Mouse (Mus musculus) bone marrow, adult 2 months (tissue): ENCODE results near the gene Aldh1l1.

Source experiments
- CTCF ChIP-seq: fragments of 200-500 bp; IDR thresholded peaks from 2 replicates; pipeline ENCODE4 v1.5.1; 2011; ENCODE audit warnings: low read length, control low read depth; ENCODE audit not compliant: control insufficient read depth, insufficient read depth
- POLR2A ChIP-seq: fragments of 200-500 bp; IDR thresholded peaks from 2 replicates; pipeline ENCODE4 v1.6.1; 2011; ENCODE audit warnings: low read depth, mild to moderate bottlenecking, control low read depth, low read length, borderline replicate concordance; ENCODE audit not compliant: control insufficient read depth

DNA sequence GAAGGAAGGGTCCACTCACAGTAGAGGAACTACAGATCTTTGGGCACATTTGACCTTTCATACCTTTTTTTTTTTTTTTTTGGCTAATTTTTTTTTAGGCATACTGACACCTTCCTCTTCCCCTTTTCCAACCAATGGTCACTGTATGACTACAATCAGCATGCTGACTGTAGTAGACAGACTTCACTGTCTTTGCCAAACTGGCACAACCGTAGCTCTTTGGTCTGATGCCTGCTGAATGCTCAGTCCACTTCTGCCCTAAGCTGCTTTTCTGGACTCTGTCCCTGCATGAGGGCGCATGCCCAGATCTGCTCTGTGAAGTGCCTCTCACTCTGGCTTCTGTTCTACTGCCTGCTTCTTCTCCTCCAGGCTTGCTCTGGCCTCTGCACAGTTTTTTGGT is 111.4 kb downstream of the Aldh1l1 start:
- TF ChIP-seq POLR2A (no peak), CTCF (no peak)
